Mouse (Mus musculus) frontal cortex, adult (tissue): Measurements from ENCODE around the gene Ankrd9.

Experiments used
- ATAC-seq: cut with Nextera tagmentation; 2 replicates; pipeline ENCODE4 v1.9.2; 2017; ENCODE audit warnings: mild to moderate bottlenecking, moderate library complexity, mixed read lengths; ENCODE audit not compliant: low TSS enrichment

Gene Ankrd9

GRCm38 (mm10) chr12:110978607-110979406, at the start of gene Ankrd9:
Gene Ankrd9 (minus strand): TSS chr12:110979040.
- ATAC-seq = peak; percentile 85

- ATAC-seq = no peak
Observed at GRCm38 (mm10) chr12:111021577-111021976, 42.7 kb upstream of the Ankrd9 start.

GRCm38 (mm10) chr12:111021138-111021537, 42.3 kb upstream of the Ankrd9 start:
- ATAC-seq = no peak

GRCm38 (mm10) chr12:111019086-111019485, 40.2 kb upstream of the Ankrd9 start:
- no peak for ATAC-seq

GRCm38 (mm10) chr12:111018068-111018467, 39.2 kb upstream of the Ankrd9 start:
- ATAC-seq = no peak

GRCm38 (mm10) chr12:111016807-111017206, 38.0 kb upstream of the Ankrd9 start:
- no peak for ATAC-seq

GRCm38 (mm10) chr12:111009615-111010257, 30.9 kb upstream of the Ankrd9 start:
- no peak for ATAC-seq

- no peak for ATAC-seq
Observed at GRCm38 (mm10) chr12:111008500-111009490, 30.0 kb upstream of the Ankrd9 start.

- no peak for ATAC-seq
Observed at GRCm38 (mm10) chr12:111007134-111008103, 28.6 kb upstream of the Ankrd9 start.

- ATAC-seq = no peak
Observed at GRCm38 (mm10) chr12:111006339-111006738, 27.5 kb upstream of the Ankrd9 start.

GRCm38 (mm10) chr12:111005803-111006202, 27.0 kb upstream of the Ankrd9 start:
- ATAC-seq = no peak

GRCm38 (mm10) chr12:111004142-111004541, 25.3 kb upstream of the Ankrd9 start:
- no peak for ATAC-seq

- no peak for ATAC-seq
Observed at GRCm38 (mm10) chr12:111000956-111001355, 22.1 kb upstream of the Ankrd9 start.

GRCm38 (mm10) chr12:110999820-111000219, 21.0 kb upstream of the Ankrd9 start:
- no peak for ATAC-seq

- no peak for ATAC-seq
Observed at GRCm38 (mm10) chr12:110998092-110998491, 19.3 kb upstream of the Ankrd9 start.

GRCm38 (mm10) chr12:110994666-110995065, 15.8 kb upstream of the Ankrd9 start:
- no peak for ATAC-seq

GRCm38 (mm10) chr12:110993226-110993625, 14.4 kb upstream of the Ankrd9 start:
- no peak for ATAC-seq

GRCm38 (mm10) chr12:110992771-110993170, 13.9 kb upstream of the Ankrd9 start:
- ATAC-seq = no peak

GRCm38 (mm10) chr12:110992128-110992553, 13.3 kb upstream of the Ankrd9 start:
- ATAC-seq = peak; percentile 84

- ATAC-seq = peak; percentile 70
Observed at GRCm38 (mm10) chr12:110991361-110992127, 12.7 kb upstream of the Ankrd9 start.
